Mouse (Mus musculus) left cerebral cortex, postnatal 36 days (tissue): ENCODE data around the gene Spg11. TPM values are rescaled to one million over a fixed set of nuclear protein-coding genes. Genes with fewer than 3 reads are reported as not detected.

Experiments
- DNase-seq, 2 experiments: peaks; one replicate each; pipeline ENCODE4 v3.0.0; 2021 to 2022; ENCODE audit warnings: low spot score in 2 of 2, mixed read lengths in 1 of 2
- intact Hi-C: fragments of 180-260 bp; cut with DNase I; formaldehyde crosslinking; loops from one replicate; pipeline ENCODE4 v1.15.1; 2025
- total RNA-seq, 2 experiments: library from RNA; stranded (reverse); gene quantifications; 2 replicates each; pipeline ENCODE4 v1.2.3; 2021

Spg11 gene
- total RNA-seq = 10 to 100 TPM; 14.4 to 16.4 TPM

- peak; percentile 98 to 99 for DNase-seq
- intact Hi-C loops = loop anchor here (1.0 to 5.0 kb wide), 3 partner anchors 29 to 257 kb away; partner anchors contain the start of genes B2m and Trim69
Observed at GRCm38 (mm10) chr2:122117961-122118958, at the start of gene Spg11. Gene Spg11, minus strand, starts transcription at chr2:122118386.

GRCm38 (mm10) chr2:122164293-122164692, 46.1 kb upstream of the Spg11 start:
- peak; percentile 24 to 26 for DNase-seq
- intact Hi-C loops = loop anchor here (5.0 kb wide), 1 partner anchor 47 kb away; the partner anchor contains the start of gene Spg11

GRCm38 (mm10) chr2:122163430-122164195, 45.4 kb upstream of the Spg11 start:
- intact Hi-C loops = loop anchor here (5.0 kb wide), 1 partner anchor 46 kb away; the partner anchor contains the start of gene Spg11
- peak; percentile 27 to 38 for DNase-seq

GRCm38 (mm10) chr2:122162529-122162928, 44.3 kb upstream of the Spg11 start:
- intact Hi-C loops = loop anchor here (5.0 kb wide), 1 partner anchor 45 kb away; the partner anchor contains the start of gene Spg11
- no peak for DNase-seq

GRCm38 (mm10) chr2:122161542-122161941, 43.4 kb upstream of the Spg11 start:
- intact Hi-C loops = loop anchor here (2.0 to 5.0 kb wide), 2 partner anchors 44 to 91 kb away; partner anchors contain the start of gene Spg11
- DNase-seq = no peak

- intact Hi-C loops = loop anchor here (2.0 to 5.0 kb wide), 2 partner anchors 43 to 90 kb away; partner anchors contain the start of gene Spg11
- DNase-seq = peak; percentile 55 to 68
Observed at GRCm38 (mm10) chr2:122160680-122161079, 42.5 kb upstream of the Spg11 start, which contains the start of gene Trim69. Gene Trim69, plus strand, starts transcription at chr2:122160700.

- no peak for DNase-seq
- intact Hi-C loops = loop anchor here (2.0 to 5.0 kb wide), 2 partner anchors 42 to 89 kb away; partner anchors contain the start of gene Spg11
Observed at GRCm38 (mm10) chr2:122159667-122160066, 41.5 kb upstream of the Spg11 start.

GRCm38 (mm10) chr2:122158362-122158802, 40.2 kb upstream of the Spg11 start:
- no peak for DNase-seq
- intact Hi-C loops = no loop called here

GRCm38 (mm10) chr2:122157561-122157960, 39.4 kb upstream of the Spg11 start:
- intact Hi-C loops = no loop called here
- DNase-seq = no peak

GRCm38 (mm10) chr2:122156051-122156700, 38.0 kb upstream of the Spg11 start:
- intact Hi-C loops = no loop called here
- DNase-seq = no peak

- DNase-seq = no peak
- intact Hi-C loops = no loop called here
Observed at GRCm38 (mm10) chr2:122155292-122155691, 37.1 kb upstream of the Spg11 start.

- intact Hi-C loops = no loop called here
Observed at GRCm38 (mm10) chr2:122154479-122154878, 36.3 kb upstream of the Spg11 start.

GRCm38 (mm10) chr2:122153681-122154365, 35.6 kb upstream of the Spg11 start:
- no peak for DNase-seq
- intact Hi-C loops = no loop called here

More at GRCm38 (mm10) chr2:122154479-122154878, 36.3 kb upstream of the Spg11 start:
- DNase-seq = no peak

GRCm38 (mm10) chr2:122152850-122153249, 34.7 kb upstream of the Spg11 start:
- no peak for DNase-seq
- intact Hi-C loops = no loop called here

GRCm38 (mm10) chr2:122151221-122151620, 33.0 kb upstream of the Spg11 start:
- intact Hi-C loops = no loop called here

GRCm38 (mm10) chr2:122149716-122150115, 31.5 kb upstream of the Spg11 start:
- no peak for DNase-seq
- intact Hi-C loops = no loop called here

More at GRCm38 (mm10) chr2:122151221-122151620, 33.0 kb upstream of the Spg11 start:
- no peak for DNase-seq

GRCm38 (mm10) chr2:122149316-122149715, 31.1 kb upstream of the Spg11 start:
- intact Hi-C loops = no loop called here
- DNase-seq = no peak

- peak in 1 of 2 experiments; percentile 28 for DNase-seq
- intact Hi-C loops = no loop called here
Observed at GRCm38 (mm10) chr2:122148242-122148917, 30.2 kb upstream of the Spg11 start.
